Mouse (Mus musculus) heart, embryonic 13.5 days (tissue): ENCODE measurements around the gene Tmem200b. TPM values are rescaled to one million over a fixed set of nuclear protein-coding genes. Genes with fewer than 3 reads are reported as not detected.
A peak's percentile ranks its signal among the peaks of the same experiment; 100 is the strongest.

Source experiments
- ATAC-seq: fragments of 200-750 bp; cut with Nextera tagmentation; 2 replicates; pipeline ENCODE4 v1.8.0; 2017; ENCODE audit warnings: moderate TSS enrichment; ENCODE audit not compliant: insufficient number of reproducible peaks, low FRiP score, low TSS enrichment; ENCODE audit errors: extremely low read depth
- H3K27ac ChIP-seq: fragments of 300-500 bp; sonication (generic); replicated peaks from 2 replicates; pipeline ENCODE4 v1.5.1; 2015; ENCODE audit warnings: moderate library complexity, mild to moderate bottlenecking, inconsistent platforms
- H3K27me3 ChIP-seq: fragments of 300-500 bp; sonication (generic); replicated peaks from 2 replicates; pipeline ENCODE4 v1.6.1; 2015; ENCODE audit warnings: mild to moderate bottlenecking, inconsistent platforms
- H3K36me3 ChIP-seq: fragments of 300-500 bp; sonication (generic); 2 replicates; pipeline ENCODE4 v1.6.1; 2015; ENCODE audit warnings: mild to moderate bottlenecking, inconsistent platforms
- H3K4me1 ChIP-seq: fragments of 300-500 bp; sonication (generic); 2 replicates; pipeline ENCODE4 v1.6.1; 2015; ENCODE audit warnings: inconsistent platforms
- H3K4me2 ChIP-seq: fragments of 300-500 bp; sonication (generic); 2 replicates; pipeline ENCODE4 v1.6.1; 2015; ENCODE audit warnings: inconsistent platforms, mild to moderate bottlenecking, moderate library complexity
- H3K4me3 ChIP-seq: fragments of 300-500 bp; sonication (generic); 2 replicates; pipeline ENCODE4 v1.5.1; 2015; ENCODE audit warnings: moderate library complexity, mild to moderate bottlenecking, inconsistent platforms
- H3K9ac ChIP-seq: fragments of 300-500 bp; sonication (generic); 2 replicates; pipeline ENCODE4 v1.6.1; 2015; ENCODE audit warnings: inconsistent platforms, mild to moderate bottlenecking, moderate library complexity
- H3K9me3 ChIP-seq: fragments of 300-500 bp; sonication (generic); 2 replicates; pipeline ENCODE4 v1.6.1; 2016; ENCODE audit warnings: inconsistent platforms
- WGBS: fragments of 180-500 bp; shearing (Covaris S2); methylation state at CpG from one replicate; pipeline ENCODE4 v1.1.7; 2015; ENCODE audit warnings: mixed read lengths; 5-methylcytosine and 5-hydroxymethylcytosine counted together
- polyA plus RNA-seq: library from polyadenylated mRNA; unstranded; fragments of >200 nt; fragmentation: Nextera tagmentation; extraction: Ambion mirVana; gene quantifications from 2 replicates; pipeline ENCODE4 v1.2.1, GENCODE M21; 2015

Gene Tmem200b
- polyA plus RNA-seq, 1 experiment from 2014 or later, result 1.5 TPM

GRCm38 (mm10) chr4:131885376-131885775 is 36.2 kb upstream of the Tmem200b start:
- Histone ChIP-seq H3K4me1 (peaks cover 81% of the 10 kb centered on the region), H3K27ac (no peak overlapping the region), H3K9me3 (no peaks in the 10 kb centered on the region), H3K36me3 (peaks cover 43% of the 10 kb centered on the region), H3K27me3 (no peaks in the 10 kb centered on the region), H3K4me3 (no peak overlapping the region), H3K4me2 (no peak overlapping the region), H3K9ac (no peak overlapping the region)
- WGBS, result 71% methylated on average over 6 of the region's 6 CpGs
- ATAC-seq, result no peak

- 31% methylated on average over 1 of the region's 1 CpGs for WGBS
- H3K4me3 ChIP-seq, result no peak overlapping the region
- H3K9ac ChIP-seq, result no peak overlapping the region
- H3K27me3 ChIP-seq, result no peaks in the 10 kb centered on the region
- peaks cover 70% of the 10 kb centered on the region for H3K36me3 ChIP-seq
- ATAC-seq, result no peak
- no peaks in the 10 kb centered on the region for H3K9me3 ChIP-seq
- peaks cover 55% of the 10 kb centered on the region for H3K4me1 ChIP-seq
- H3K4me2 ChIP-seq, result no peak overlapping the region
- no peak overlapping the region for H3K27ac ChIP-seq
Observed at GRCm38 (mm10) chr4:131888564-131888963, 33.0 kb upstream of the Tmem200b start.

DNA sequence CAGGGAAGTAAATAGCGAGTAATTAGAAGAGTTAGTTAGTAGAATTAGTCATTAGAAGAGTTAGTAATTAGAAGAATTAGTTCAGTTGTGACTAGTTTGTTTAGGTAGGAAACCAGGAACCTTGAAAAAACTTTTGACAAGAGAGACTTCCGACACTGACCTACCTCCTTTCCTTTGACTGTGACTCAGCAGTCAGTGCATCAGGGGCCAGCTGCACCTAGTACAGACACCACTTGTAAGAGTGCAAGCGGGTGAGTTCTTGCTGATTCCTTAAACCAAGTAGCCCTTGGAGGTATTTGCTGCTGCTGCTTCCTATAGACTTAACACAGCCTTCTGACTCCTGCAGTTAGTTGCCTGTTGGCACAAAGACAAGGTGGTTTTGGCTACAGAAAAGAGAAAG is 30.9 kb upstream of the Tmem200b start:
- WGBS, result 74% methylated on average over 3 of the region's 3 CpGs
- H3K9me3 ChIP-seq, result no peaks in the 10 kb centered on the region
- H3K4me3 ChIP-seq, result no peak overlapping the region
- H3K36me3 ChIP-seq, result peaks cover 74% of the 10 kb centered on the region
- no peaks in the 10 kb centered on the region for H3K27me3 ChIP-seq
- no peak overlapping the region for H3K27ac ChIP-seq
- no peak overlapping the region for H3K9ac ChIP-seq
- no peak for ATAC-seq
- H3K4me1 ChIP-seq, result peaks cover 33% of the 10 kb centered on the region
- no peak overlapping the region for H3K4me2 ChIP-seq

DNA sequence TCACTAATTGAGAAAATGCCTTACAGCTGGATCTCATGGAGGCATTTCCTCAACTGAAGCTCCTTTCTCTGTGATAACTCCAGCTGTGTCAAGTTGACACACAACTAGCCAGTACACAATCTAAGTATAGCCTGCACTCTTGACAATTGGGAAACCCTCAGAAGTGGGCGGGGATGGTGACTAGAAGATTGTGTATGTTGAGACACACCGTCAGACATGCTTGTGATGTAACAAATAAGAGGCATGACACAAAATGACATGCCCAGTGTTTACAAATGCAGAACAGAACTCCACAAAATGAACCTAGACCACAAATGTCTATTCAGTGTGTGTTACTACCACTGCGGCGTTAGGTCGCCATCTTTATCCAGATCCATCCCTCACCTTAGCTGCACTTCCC is 24.5 kb upstream of the Tmem200b start:
- Histone ChIP-seq H3K4me1 (peaks cover 7% of the 10 kb centered on the region; the same call in 1 of the 2 replicates), H3K36me3 (peaks cover 83% of the 10 kb centered on the region), H3K9ac (no peak overlapping the region), H3K9me3 (no peaks in the 10 kb centered on the region), H3K4me2 (no peak overlapping the region), H3K4me3 (no peak overlapping the region), H3K27ac (no peak overlapping the region), H3K27me3 (no peaks in the 10 kb centered on the region)
- ATAC-seq, result no peak
- 91% methylated on average over 5 of the region's 5 CpGs for WGBS

DNA sequence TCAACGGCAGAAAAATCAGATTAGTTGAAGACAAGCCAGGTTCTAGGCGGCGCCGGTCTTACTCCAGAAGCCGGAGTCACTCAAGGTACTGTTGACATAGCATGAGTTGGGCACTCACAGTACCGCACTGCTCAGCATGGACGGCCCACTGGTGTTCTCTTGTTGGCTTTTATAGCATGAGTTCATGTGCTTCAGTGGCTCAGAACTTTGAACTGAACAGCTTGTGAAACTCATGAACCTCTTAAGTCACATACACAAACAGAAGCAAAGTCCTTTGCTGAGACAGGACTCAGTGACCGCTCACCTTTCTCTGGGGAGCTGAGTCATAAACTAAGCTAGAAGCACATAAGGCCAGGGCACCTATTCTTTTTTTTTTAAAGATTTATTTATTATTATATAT is 23.8 kb upstream of the Tmem200b start:
- Histone ChIP-seq H3K36me3 (peaks cover 83% of the 10 kb centered on the region), H3K4me2 (no peak overlapping the region), H3K27ac (no peak overlapping the region), H3K4me1 (peaks cover 7% of the 10 kb centered on the region; the same call in 1 of the 2 replicates), H3K4me3 (no peak overlapping the region), H3K9ac (no peak overlapping the region), H3K27me3 (no peaks in the 10 kb centered on the region), H3K9me3 (no peaks in the 10 kb centered on the region)
- no peak for ATAC-seq
- 93% methylated on average over 8 of the region's 8 CpGs for WGBS

- Histone ChIP-seq H3K27me3 (no peaks in the 10 kb centered on the region), H3K4me2 (no peak overlapping the region), H3K36me3 (peaks cover 81% of the 10 kb centered on the region), H3K27ac (peak overlapping the region; percentile 28), H3K9ac (no peak overlapping the region), H3K4me1 (peaks cover 7% of the 10 kb centered on the region; the same call in 1 of the 2 replicates), H3K4me3 (no peak overlapping the region), H3K9me3 (no peaks in the 10 kb centered on the region)
- ATAC-seq, result no peak
- WGBS, result 84% methylated on average over 12 of the region's 12 CpGs
Observed at GRCm38 (mm10) chr4:131898503-131899179, 22.9 kb upstream of the Tmem200b start.

- WGBS, result 59% methylated on average over 6 of the region's 6 CpGs
- Histone ChIP-seq H3K4me3 (no peak overlapping the region), H3K4me2 (no peak overlapping the region), H3K27me3 (no peaks in the 10 kb centered on the region), H3K4me1 (peaks cover 7% of the 10 kb centered on the region; the same call in 1 of the 2 replicates), H3K9ac (no peak overlapping the region), H3K9me3 (no peaks in the 10 kb centered on the region), H3K36me3 (peaks cover 81% of the 10 kb centered on the region), H3K27ac (peak overlapping the region; percentile 28; the same call in 1 of the 2 replicates)
- ATAC-seq, result no peak
Observed at GRCm38 (mm10) chr4:131899180-131899554, 22.4 kb upstream of the Tmem200b start.

DNA sequence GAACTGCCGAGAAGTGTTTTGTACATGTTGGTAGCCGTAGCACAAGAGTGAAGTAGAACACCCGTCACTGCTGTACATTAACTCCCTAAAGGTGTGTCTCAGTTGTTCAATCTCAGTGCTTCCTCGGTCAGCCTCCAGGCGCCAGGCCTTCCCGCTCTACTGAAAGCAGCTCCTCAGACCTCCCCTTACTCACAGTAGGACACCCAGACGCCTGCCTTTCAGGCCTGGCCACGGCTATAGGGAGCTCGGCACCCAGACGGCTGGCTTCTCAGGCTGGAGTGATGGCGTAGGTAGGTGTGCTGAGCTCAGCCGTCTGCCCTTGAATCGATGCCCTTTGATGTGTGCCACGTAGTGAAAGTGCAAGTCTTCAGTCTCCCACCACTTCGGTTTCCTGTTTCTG is 20.5 kb upstream of the Tmem200b start:
- no peaks in the 10 kb centered on the region for H3K9me3 ChIP-seq
- H3K9ac ChIP-seq, result no peak overlapping the region
- peaks cover 7% of the 10 kb centered on the region; the same call in 1 of the 2 replicates for H3K4me1 ChIP-seq
- no peak overlapping the region for H3K27ac ChIP-seq
- peaks cover 88% of the 10 kb centered on the region for H3K36me3 ChIP-seq
- ATAC-seq, result no peak
- WGBS, result 91% methylated on average over 15 of the region's 15 CpGs
- no peak overlapping the region for H3K4me3 ChIP-seq
- no peaks in the 10 kb centered on the region for H3K27me3 ChIP-seq
- no peak overlapping the region for H3K4me2 ChIP-seq

- Histone ChIP-seq H3K9me3 (0 out of 2 replicates have a peak, but pooled peaks cover 7% of the 10 kb centered on the region), H3K4me3 (no peak overlapping the region), H3K36me3 (peaks cover 67% of the 10 kb centered on the region), H3K4me1 (0 out of 2 replicates have a peak, but pooled peaks cover 5% of the 10 kb centered on the region), H3K4me2 (no peak overlapping the region), H3K27me3 (no peaks in the 10 kb centered on the region), H3K9ac (no peak overlapping the region), H3K27ac (no peak overlapping the region)
- WGBS, result 60% methylated on average over 8 of the region's 8 CpGs
- no peak for ATAC-seq
Observed at GRCm38 (mm10) chr4:131904478-131904877, 17.1 kb upstream of the Tmem200b start.

DNA sequence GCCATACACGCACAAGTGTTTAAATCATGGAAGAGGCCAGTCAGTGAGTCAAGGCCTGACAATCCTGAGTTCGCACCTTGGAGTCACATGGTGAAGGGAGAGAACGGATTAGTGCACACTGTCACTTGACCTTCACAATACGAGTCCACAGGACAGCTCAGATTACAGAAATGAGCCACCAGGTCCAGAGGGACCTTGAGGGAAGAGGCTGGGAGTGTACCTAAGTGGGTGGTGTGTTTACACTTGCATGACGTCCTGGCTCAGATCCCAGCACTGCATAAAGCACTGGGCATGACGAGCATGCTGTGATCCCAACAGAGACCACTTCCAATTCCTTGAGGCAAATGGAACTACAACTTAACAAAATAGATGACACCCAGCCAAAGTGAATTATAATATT is 15.1 kb upstream of the Tmem200b start:
- H3K27me3 ChIP-seq, result no peaks in the 10 kb centered on the region
- no peak for ATAC-seq
- no peak overlapping the region for H3K4me2 ChIP-seq
- no peak overlapping the region for H3K27ac ChIP-seq
- 0 out of 2 replicates have a peak, but pooled peaks cover 7% of the 10 kb centered on the region for H3K9me3 ChIP-seq
- no peak overlapping the region for H3K4me3 ChIP-seq
- peaks cover 17% of the 10 kb centered on the region for H3K4me1 ChIP-seq
- WGBS, result 56% methylated on average over 6 of the region's 6 CpGs
- H3K9ac ChIP-seq, result no peak overlapping the region
- H3K36me3 ChIP-seq, result peaks cover 48% of the 10 kb centered on the region

- Histone ChIP-seq H3K9ac (no peak overlapping the region), H3K27ac (no peak overlapping the region), H3K9me3 (0 out of 2 replicates have a peak, but pooled peaks cover 7% of the 10 kb centered on the region), H3K4me3 (no peak overlapping the region), H3K36me3 (peaks cover 34% of the 10 kb centered on the region), H3K27me3 (peaks cover 14% of the 10 kb centered on the region), H3K4me2 (no peak overlapping the region), H3K4me1 (peaks cover 18% of the 10 kb centered on the region)
- 92% methylated on average over 3 of the region's 3 CpGs for WGBS
- no peak for ATAC-seq
Observed at GRCm38 (mm10) chr4:131907912-131908311, 13.7 kb upstream of the Tmem200b start.
